Mouse (Mus musculus): ENCODE data around the gene Crybb1. TPM values are rescaled to one million over a fixed set of nuclear protein-coding genes. Genes with fewer than 3 reads are reported as not detected.

Gene Crybb1
- polyA plus RNA-seq, 1 experiment from 2014 or later = 2.2 TPM

DNA sequence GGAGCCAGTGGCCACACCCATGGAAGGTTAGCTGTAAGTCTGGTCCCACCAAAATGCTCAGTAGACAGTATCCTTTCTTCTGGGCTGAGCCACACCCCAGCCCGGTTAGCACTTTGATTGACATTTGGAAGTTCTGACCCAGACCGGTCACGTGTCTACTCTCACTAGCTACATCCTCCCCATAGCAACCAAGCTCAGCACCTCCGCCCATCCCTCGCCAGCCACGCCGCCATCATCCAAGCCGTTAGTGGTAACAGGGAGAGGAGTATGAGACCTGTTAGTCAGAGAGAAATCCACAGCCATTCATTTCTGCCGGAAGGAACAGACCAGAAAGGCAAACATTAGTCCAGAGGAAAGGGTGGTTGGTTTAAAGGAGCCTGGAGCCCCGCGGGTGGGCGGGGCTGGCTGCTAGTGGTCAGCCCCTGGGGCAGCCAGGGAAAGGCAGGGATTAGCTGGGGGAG lies 40.3 kb upstream of the Crybb1 start:
- Histone ChIP-seq H3K27me3 (ENCODE audit: control insufficient read depth, insufficient read depth, low read length) (no peaks in the 10 kb centered on the region), H3K4me2 (replicated peaks; ENCODE audit: low read depth, low read length) (peak overlapping the region; percentile 26), H3K36me3 (ENCODE audit: control insufficient read depth, insufficient read depth, low read length) (no peaks in the 10 kb centered on the region), H3K27ac (ENCODE audit: low read length) (peak overlapping the region; percentile 63; the same call in 1 of the 2 replicates), H3K9me3 (ENCODE audit: control insufficient read depth, low read depth, low read length) (no peaks in the 10 kb centered on the region), H3K9ac (replicated peaks; ENCODE audit: low read depth, low read length) (no peak overlapping the region), H3K4me3 (ENCODE audit: low read depth, low read length) (no peak overlapping the region), H3K4me1 (ENCODE audit: control insufficient read depth, insufficient read depth, low read length) (0 out of 2 replicates have a peak, but pooled peaks cover 7% of the 10 kb centered on the region)
- ATAC-seq (ENCODE audit: insufficient number of reproducible peaks, insufficient read depth, low FRiP score, low read depth) = no peak
- 18% methylated on average over 12 of the region's 12 CpGs for WGBS

GRCm38 (mm10) chr5:112215801-112216251 lies 39.8 kb upstream of the Crybb1 start:
- WGBS = 40% methylated on average over 9 of the region's 9 CpGs
- Histone ChIP-seq H3K4me1 (ENCODE audit: control insufficient read depth, insufficient read depth, low read length) (0 out of 2 replicates have a peak, but pooled peaks cover 7% of the 10 kb centered on the region), H3K27ac (ENCODE audit: low read length) (peak overlapping the region; percentile 63), H3K9ac (replicated peaks; ENCODE audit: low read depth, low read length) (no peak overlapping the region), H3K27me3 (ENCODE audit: control insufficient read depth, insufficient read depth, low read length) (no peaks in the 10 kb centered on the region), H3K9me3 (ENCODE audit: control insufficient read depth, low read depth, low read length) (no peaks in the 10 kb centered on the region), H3K4me2 (replicated peaks; ENCODE audit: low read depth, low read length) (peak overlapping the region; percentile 26), H3K4me3 (ENCODE audit: low read depth, low read length) (no peak overlapping the region), H3K36me3 (ENCODE audit: control insufficient read depth, insufficient read depth, low read length) (no peaks in the 10 kb centered on the region)
- no peak for ATAC-seq (ENCODE audit: insufficient number of reproducible peaks, insufficient read depth, low FRiP score, low read depth)

GRCm38 (mm10) chr5:112216335-112216734 lies 39.3 kb upstream of the Crybb1 start:
- H3K27me3 ChIP-seq (ENCODE audit: control insufficient read depth, insufficient read depth, low read length) = no peaks in the 10 kb centered on the region
- H3K4me1 ChIP-seq (ENCODE audit: control insufficient read depth, insufficient read depth, low read length) = 0 out of 2 replicates have a peak, but pooled peaks cover 7% of the 10 kb centered on the region
- ATAC-seq (ENCODE audit: insufficient number of reproducible peaks, insufficient read depth, low FRiP score, low read depth) = no peak
- H3K9ac ChIP-seq (replicated peaks; ENCODE audit: low read depth, low read length) = no peak overlapping the region
- no peaks in the 10 kb centered on the region for H3K9me3 ChIP-seq (ENCODE audit: control insufficient read depth, low read depth, low read length)
- H3K36me3 ChIP-seq (ENCODE audit: control insufficient read depth, insufficient read depth, low read length) = no peaks in the 10 kb centered on the region
- H3K4me3 ChIP-seq (ENCODE audit: low read depth, low read length) = no peak overlapping the region
- no peak overlapping the region for H3K27ac ChIP-seq (ENCODE audit: low read length)
- H3K4me2 ChIP-seq (replicated peaks; ENCODE audit: low read depth, low read length) = no peak overlapping the region
- 77% methylated on average over 7 of the region's 7 CpGs for WGBS

DNA sequence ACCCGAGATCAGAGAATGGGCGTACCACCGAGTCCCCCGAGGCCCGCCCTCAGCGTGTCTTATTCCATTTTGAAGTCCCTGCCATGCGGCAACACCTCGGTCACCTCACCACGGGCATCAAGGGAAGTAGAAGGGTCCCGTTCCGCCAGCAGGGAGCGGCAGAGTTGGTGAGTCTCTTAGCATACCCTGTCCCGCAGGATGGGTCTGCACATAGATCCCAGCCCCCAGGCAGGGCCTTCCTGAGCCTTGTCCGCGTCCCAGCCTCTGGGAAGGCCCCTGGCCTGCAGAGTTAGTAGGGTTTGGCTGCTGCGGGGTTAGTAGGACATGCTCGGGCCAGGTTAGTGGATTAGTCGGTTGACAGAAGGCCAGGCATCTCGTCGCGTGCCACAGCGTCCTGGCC lies 38.6 kb upstream of the Crybb1 start:
- Histone ChIP-seq H3K27me3 (ENCODE audit: control insufficient read depth, insufficient read depth, low read length) (no peaks in the 10 kb centered on the region), H3K4me1 (ENCODE audit: control insufficient read depth, insufficient read depth, low read length) (0 out of 2 replicates have a peak, but pooled peaks cover 7% of the 10 kb centered on the region), H3K36me3 (ENCODE audit: control insufficient read depth, insufficient read depth, low read length) (no peaks in the 10 kb centered on the region), H3K4me2 (replicated peaks; ENCODE audit: low read depth, low read length) (no peak overlapping the region), H3K9ac (replicated peaks; ENCODE audit: low read depth, low read length) (no peak overlapping the region), H3K27ac (ENCODE audit: low read length) (no peak overlapping the region), H3K9me3 (ENCODE audit: control insufficient read depth, low read depth, low read length) (no peaks in the 10 kb centered on the region), H3K4me3 (ENCODE audit: low read depth, low read length) (no peak overlapping the region)
- ATAC-seq (ENCODE audit: insufficient number of reproducible peaks, insufficient read depth, low FRiP score, low read depth) = no peak
- 49% methylated on average over 22 of the region's 22 CpGs for WGBS

DNA sequence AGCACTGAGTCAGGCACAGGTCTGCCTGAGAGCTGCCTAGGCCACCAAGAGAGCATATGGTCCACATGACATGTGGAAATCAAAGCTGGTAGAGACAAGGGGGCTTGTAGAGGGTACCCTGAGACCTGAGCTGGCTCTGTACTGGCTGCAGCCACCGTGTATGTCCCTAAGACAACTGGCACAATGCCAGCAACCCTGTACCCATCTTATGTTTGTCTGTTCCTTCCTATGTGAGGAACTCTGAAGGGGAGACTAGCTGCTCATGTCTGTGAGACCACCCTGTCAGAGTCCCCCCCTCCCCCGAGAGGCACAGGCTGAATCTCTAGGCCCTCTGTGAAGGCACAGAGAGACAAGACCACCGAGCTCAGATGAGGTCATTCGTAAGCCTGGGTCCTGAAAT lies 36.9 kb upstream of the Crybb1 start:
- 67% methylated on average over 4 of the region's 4 CpGs for WGBS

GRCm38 (mm10) chr5:112219398-112219797 lies 36.2 kb upstream of the Crybb1 start:
- Histone ChIP-seq H3K4me2 (replicated peaks; ENCODE audit: low read depth, low read length) (no peak overlapping the region), H3K9me3 (ENCODE audit: control insufficient read depth, low read depth, low read length) (no peaks in the 10 kb centered on the region), H3K4me3 (ENCODE audit: low read depth, low read length) (no peak overlapping the region), H3K27ac (ENCODE audit: low read length) (no peak overlapping the region), H3K9ac (replicated peaks; ENCODE audit: low read depth, low read length) (no peak overlapping the region), H3K4me1 (ENCODE audit: control insufficient read depth, insufficient read depth, low read length) (0 out of 2 replicates have a peak, but pooled peaks cover 7% of the 10 kb centered on the region), H3K27me3 (ENCODE audit: control insufficient read depth, insufficient read depth, low read length) (no peaks in the 10 kb centered on the region), H3K36me3 (ENCODE audit: control insufficient read depth, insufficient read depth, low read length) (no peaks in the 10 kb centered on the region)
- no peak for ATAC-seq (ENCODE audit: insufficient number of reproducible peaks, insufficient read depth, low FRiP score, low read depth)
- 25% methylated on average over 1 of the region's 1 CpGs for WGBS

More for the DNA sequence above, 36.9 kb upstream of the Crybb1 start:
- H3K36me3 ChIP-seq (ENCODE audit: control insufficient read depth, insufficient read depth, low read length) = no peaks in the 10 kb centered on the region
- no peaks in the 10 kb centered on the region for H3K9me3 ChIP-seq (ENCODE audit: control insufficient read depth, low read depth, low read length)
- no peak for ATAC-seq (ENCODE audit: insufficient number of reproducible peaks, insufficient read depth, low FRiP score, low read depth)
- H3K27ac ChIP-seq (ENCODE audit: low read length) = no peak overlapping the region
- no peak overlapping the region for H3K4me3 ChIP-seq (ENCODE audit: low read depth, low read length)
- H3K4me2 ChIP-seq (replicated peaks; ENCODE audit: low read depth, low read length) = no peak overlapping the region
- H3K4me1 ChIP-seq (ENCODE audit: control insufficient read depth, insufficient read depth, low read length) = 0 out of 2 replicates have a peak, but pooled peaks cover 7% of the 10 kb centered on the region
- no peaks in the 10 kb centered on the region for H3K27me3 ChIP-seq (ENCODE audit: control insufficient read depth, insufficient read depth, low read length)
- no peak overlapping the region for H3K9ac ChIP-seq (replicated peaks; ENCODE audit: low read depth, low read length)

DNA sequence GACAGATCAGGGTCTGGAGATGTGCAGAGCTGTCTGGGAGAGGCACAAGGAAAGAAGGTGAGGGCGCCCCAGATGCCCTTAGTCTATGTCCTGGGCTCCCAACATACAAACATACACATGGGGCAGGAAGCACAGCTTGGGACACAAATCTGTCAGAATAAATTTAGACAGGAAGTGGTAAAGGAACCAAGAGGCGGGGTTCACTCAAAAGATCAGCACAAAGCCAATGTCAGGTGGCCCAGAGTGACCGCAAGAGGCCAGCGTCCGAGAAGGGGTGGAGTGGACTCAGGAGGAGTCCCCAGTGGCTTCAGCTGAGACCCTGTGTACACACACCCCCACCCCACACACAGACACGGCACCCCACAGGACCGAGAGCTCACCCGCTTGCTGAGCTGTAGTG lies 35.4 kb upstream of the Crybb1 start:
- ATAC-seq (ENCODE audit: insufficient number of reproducible peaks, insufficient read depth, low FRiP score, low read depth) = no peak
- Histone ChIP-seq H3K9me3 (ENCODE audit: control insufficient read depth, low read depth, low read length) (no peaks in the 10 kb centered on the region), H3K4me1 (ENCODE audit: control insufficient read depth, insufficient read depth, low read length) (0 out of 2 replicates have a peak, but pooled peaks cover 7% of the 10 kb centered on the region), H3K4me2 (replicated peaks; ENCODE audit: low read depth, low read length) (no peak overlapping the region), H3K27me3 (ENCODE audit: control insufficient read depth, insufficient read depth, low read length) (no peaks in the 10 kb centered on the region), H3K4me3 (ENCODE audit: low read depth, low read length) (no peak overlapping the region), H3K27ac (ENCODE audit: low read length) (no peak overlapping the region), H3K9ac (replicated peaks; ENCODE audit: low read depth, low read length) (no peak overlapping the region), H3K36me3 (ENCODE audit: control insufficient read depth, insufficient read depth, low read length) (no peaks in the 10 kb centered on the region)
- 77% methylated on average over 8 of the region's 8 CpGs for WGBS

DNA sequence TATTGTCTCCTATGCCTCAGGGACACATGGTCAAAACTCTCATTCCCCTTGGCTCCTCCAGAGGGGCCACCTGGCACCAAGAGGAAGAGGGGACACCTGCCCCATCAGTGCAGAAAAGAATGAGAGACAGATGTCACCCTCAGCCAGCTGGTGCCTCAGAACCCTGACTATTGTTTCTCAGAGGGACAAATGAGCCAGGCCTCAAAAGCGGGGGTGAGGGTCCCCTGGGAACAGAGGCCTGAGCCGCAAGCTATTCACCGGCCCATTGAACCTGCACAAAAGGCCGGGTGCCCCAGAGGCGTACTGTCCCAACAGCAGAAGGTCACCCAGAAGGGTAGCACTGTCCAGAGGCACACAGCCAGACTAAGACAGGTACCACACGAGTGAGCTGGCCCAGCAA lies 30.0 kb upstream of the Crybb1 start:
- WGBS = 70% methylated on average over 6 of the region's 6 CpGs
- H3K4me1 ChIP-seq (ENCODE audit: control insufficient read depth, insufficient read depth, low read length) = peaks cover 8% of the 10 kb centered on the region; the same call in 1 of the 2 replicates
- peaks cover 34% of the 10 kb centered on the region for H3K27me3 ChIP-seq (ENCODE audit: control insufficient read depth, insufficient read depth, low read length)
- no peak overlapping the region for H3K4me3 ChIP-seq (ENCODE audit: low read depth, low read length)
- no peak for ATAC-seq (ENCODE audit: insufficient number of reproducible peaks, insufficient read depth, low FRiP score, low read depth)
- no peak overlapping the region for H3K9ac ChIP-seq (replicated peaks; ENCODE audit: low read depth, low read length)
- H3K36me3 ChIP-seq (ENCODE audit: control insufficient read depth, insufficient read depth, low read length) = no peaks in the 10 kb centered on the region
- H3K4me2 ChIP-seq (replicated peaks; ENCODE audit: low read depth, low read length) = no peak overlapping the region
- H3K27ac ChIP-seq (ENCODE audit: low read length) = no peak overlapping the region
- H3K9me3 ChIP-seq (ENCODE audit: control insufficient read depth, low read depth, low read length) = no peaks in the 10 kb centered on the region

DNA sequence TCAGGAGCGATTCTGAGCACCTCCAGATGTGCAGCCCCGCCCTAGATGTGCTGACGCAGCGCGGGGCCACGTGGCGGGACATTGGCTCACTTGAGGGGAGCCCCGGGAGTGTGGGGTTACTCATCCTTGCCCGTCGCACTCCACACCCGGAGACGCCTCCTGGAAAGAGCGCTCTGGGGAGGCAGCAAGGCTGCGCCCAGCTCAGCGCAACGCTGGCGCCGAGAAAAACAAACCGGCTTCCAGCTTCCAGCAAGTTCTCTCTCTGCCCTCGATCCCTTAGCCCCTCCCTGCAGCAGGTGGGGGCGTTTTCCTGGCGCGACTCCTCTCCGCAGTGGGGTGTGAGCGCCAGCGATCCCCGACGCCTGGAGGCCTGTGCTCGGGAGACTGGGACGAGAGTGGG lies 28.3 kb upstream of the Crybb1 start:
- H3K9me3 ChIP-seq (ENCODE audit: control insufficient read depth, low read depth, low read length) = no peaks in the 10 kb centered on the region
- H3K36me3 ChIP-seq (ENCODE audit: control insufficient read depth, insufficient read depth, low read length) = no peaks in the 10 kb centered on the region
- no peak overlapping the region for H3K27ac ChIP-seq (ENCODE audit: low read length)
- peak overlapping the region; percentile 31 for H3K4me3 ChIP-seq (ENCODE audit: low read depth, low read length)
- H3K4me2 ChIP-seq (replicated peaks; ENCODE audit: low read depth, low read length) = peak overlapping the region; percentile 55
- H3K4me1 ChIP-seq (ENCODE audit: control insufficient read depth, insufficient read depth, low read length) = peaks cover 8% of the 10 kb centered on the region; the same call in 1 of the 2 replicates
- 0 out of 2 replicates have a peak, but pooled peaks have one; percentile 30 for ATAC-seq (ENCODE audit: insufficient number of reproducible peaks, insufficient read depth, low FRiP score, low read depth)
- H3K9ac ChIP-seq (replicated peaks; ENCODE audit: low read depth, low read length) = 0 out of 2 replicates have a peak overlapping the region, but pooled peaks have one; percentile 25
- WGBS = 1% methylated on average over 30 of the region's 30 CpGs
- H3K27me3 ChIP-seq (ENCODE audit: control insufficient read depth, insufficient read depth, low read length) = peaks cover 34% of the 10 kb centered on the region
